Mouse (Mus musculus) small intestine, adult 2 months (tissue): Measurements from ENCODE around the gene Tulp4.

Experiments used
- CTCF ChIP-seq: fragments of 200-500 bp; IDR thresholded peaks from 2 replicates; pipeline ENCODE4 v1.5.1; 2012; ENCODE audit warnings: low read depth, mild to moderate bottlenecking, control low read depth, inconsistent platforms, low read length, moderate library complexity, mixed read lengths; ENCODE audit not compliant: insufficient replicate concordance, insufficient read length; ENCODE audit errors: extremely low read depth
- POLR2A ChIP-seq: fragments of 200-500 bp; IDR thresholded peaks from 2 replicates; pipeline ENCODE4 v1.6.1; 2012; ENCODE audit warnings: low read depth, mild to moderate bottlenecking, control low read depth, inconsistent platforms, low read length, moderate library complexity

GRCm38 (mm10) chr17:6067613-6068012 is 38.6 kb upstream of the Tulp4 start:
- no peak for TF ChIP-seq POLR2A
- TF ChIP-seq CTCF, result no peak
